Mouse (Mus musculus) CH12.LX (cell line): ENCODE measurements around the gene Bcas3.

ENCODE experiments used
- CTCF ChIP-seq, 2 experiments: IDR thresholded peaks in 1 of 2; conservative IDR thresholded peaks in 1 of 2; 2 replicates each; pipeline ENCODE4 v1.5.1; 2011 to 2012; ENCODE audit warnings: low read depth in 2 of 2, low read length in 2 of 2, improper control_type of control experiment in 1 of 2, inconsistent platforms in 1 of 2, mild to moderate bottlenecking in 1 of 2, moderate library complexity in 1 of 2
- ELF1 ChIP-seq: IDR thresholded peaks from 2 replicates; pipeline ENCODE4 v1.6.1; 2014; ENCODE audit warnings: low read depth, mild to moderate bottlenecking, inconsistent platforms, low read length, improper control_type of control experiment
- MAZ ChIP-seq: IDR thresholded peaks from 2 replicates; pipeline ENCODE4 v1.6.1; 2012; ENCODE audit warnings: low read depth, mild to moderate bottlenecking, inconsistent platforms, low read length, improper control_type of control experiment, moderate library complexity
- NELFE ChIP-seq: IDR thresholded peaks from 2 replicates; pipeline ENCODE4 v1.6.1; 2011; ENCODE audit warnings: low read depth, low read length, improper control_type of control experiment
- SMC3 ChIP-seq: IDR thresholded peaks from 2 replicates; pipeline ENCODE4 v1.6.1; 2011; ENCODE audit warnings: low read depth, low read length, improper control_type of control experiment
- TCF12 ChIP-seq: IDR thresholded peaks from 2 replicates; pipeline ENCODE4 v1.6.1; 2014; ENCODE audit warnings: low read depth, mild to moderate bottlenecking, inconsistent platforms, low read length, improper control_type of control experiment
- USF1 ChIP-seq: IDR thresholded peaks from 2 replicates; pipeline ENCODE4 v1.6.1; 2014; ENCODE audit warnings: low read depth, mild to moderate bottlenecking, inconsistent platforms, low read length, improper control_type of control experiment

- TF ChIP-seq ELF1 (no peak), MAZ (no peak), SMC3 (no peak), CTCF (conservative IDR thresholded peaks at IDR 0.05 in 1 of 2, IDR thresholded peaks at IDR 0.05 in 1 of 2; ENCODE audit: low read depth in 2 of 2, low read length in 2 of 2) (no peak), NELFE (no peak), TCF12 (no peak), USF1 (no peak)
These were observed 174.3 kb downstream of the Bcas3 start for GRCm38 (mm10) chr11:85527261-85527660.
